Mouse (Mus musculus) central nervous system, embryonic 18 days (tissue): ENCODE data around the gene Ajap1. TPM values are rescaled to one million over a fixed set of nuclear protein-coding genes. Genes with fewer than 3 reads are reported as not detected.

ENCODE experiments used
- polyA plus RNA-seq: library from polyadenylated mRNA; depleted of rRNA; stranded (reverse); fragments of >200 nt; gene quantifications from 2 replicates; pipeline ENCODE4 v1.2.3, GENCODE M21; 2012; rRNA removed

The Ajap1 gene
- 13.5 and 15.6 TPM in 2 replicates for polyA plus RNA-seq

DNA sequence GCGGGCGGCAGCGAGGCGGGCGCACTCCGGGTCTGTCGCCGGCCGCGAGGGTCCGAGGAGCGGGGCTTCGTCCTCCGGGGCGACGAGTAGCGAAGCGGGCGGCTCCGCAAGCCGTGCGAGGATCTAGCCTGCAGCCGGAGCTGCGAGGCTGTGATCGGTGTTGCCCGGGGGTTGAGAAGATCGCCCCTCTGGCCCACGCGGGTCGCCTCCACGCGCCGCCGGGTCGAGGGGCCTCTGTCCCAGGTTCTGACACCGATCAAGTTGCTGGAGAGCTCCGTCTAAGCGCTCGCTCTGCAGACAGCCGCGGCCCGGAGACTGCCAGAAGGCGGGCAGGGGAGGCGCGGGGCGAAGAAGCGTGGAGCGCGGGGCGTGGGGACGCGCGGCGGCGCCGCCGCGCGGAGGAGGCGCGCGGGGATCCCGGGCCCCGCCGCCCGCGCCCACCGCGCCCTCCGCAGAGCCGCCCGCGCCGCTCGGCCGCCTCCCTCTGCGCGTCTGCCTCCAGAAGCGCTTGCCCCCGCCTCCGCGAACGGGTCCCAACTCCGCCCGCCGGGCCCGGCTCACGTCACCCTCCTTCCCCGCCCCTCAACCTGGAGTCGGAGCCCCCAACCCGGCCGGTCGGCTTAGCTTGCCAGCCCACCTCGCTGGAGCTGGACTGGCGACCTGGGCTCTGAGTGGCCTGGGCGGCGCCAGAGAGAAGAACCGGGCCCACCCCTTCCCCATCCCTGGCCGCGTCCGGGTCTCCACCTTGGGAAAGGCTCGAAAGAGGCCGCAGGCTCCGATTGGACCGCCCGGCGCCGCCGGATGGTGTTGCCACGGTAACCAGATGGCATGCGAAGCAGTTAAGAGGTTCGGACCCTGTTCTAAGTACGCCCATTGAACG is at the start of gene Ajap1:
Gene Ajap1, minus strand, starts transcription at position 353 of the 880 bp plus-strand sequence.

